Mouse (Mus musculus) liver, embryonic 16.5 days (tissue): ENCODE results near the gene Mrpl19. TPM values are rescaled to one million over a fixed set of nuclear protein-coding genes. Genes with fewer than 3 reads are reported as not detected.

Experiments
- ATAC-seq: fragments of 200-750 bp; cut with Nextera tagmentation; 2 replicates; pipeline ENCODE4 v1.8.0; 2017; ENCODE audit warnings: low read depth, mild to moderate bottlenecking, moderate number of reproducible peaks, moderate library complexity
- H3K27ac ChIP-seq: fragments of 300-500 bp; sonication (generic); 2 replicates; pipeline ENCODE4 v1.5.1; 2014; ENCODE audit warnings: mild to moderate bottlenecking, low read length
- H3K27me3 ChIP-seq: fragments of 300-500 bp; sonication (generic); 2 replicates; pipeline ENCODE4 v1.6.1; 2014; ENCODE audit warnings: low read depth, low read length, mixed read lengths; ENCODE audit not compliant: control insufficient read depth, insufficient read depth
- H3K36me3 ChIP-seq: fragments of 300-500 bp; sonication (generic); 2 replicates; pipeline ENCODE4 v1.6.1; 2014; ENCODE audit warnings: mild to moderate bottlenecking; ENCODE audit not compliant: control insufficient read depth, insufficient read depth
- H3K4me1 ChIP-seq: fragments of 300-500 bp; sonication (generic); 2 replicates; pipeline ENCODE4 v1.6.1; 2014; ENCODE audit warnings: low read depth, low read length, mixed read lengths; ENCODE audit not compliant: control insufficient read depth
- H3K4me2 ChIP-seq: fragments of 300-500 bp; sonication (generic); 2 replicates; pipeline ENCODE4 v1.6.1; 2014; ENCODE audit warnings: low read depth, low read length, mixed read lengths
- H3K4me3 ChIP-seq: fragments of 300-500 bp; sonication (generic); 2 replicates; pipeline ENCODE4 v1.5.1; 2014; ENCODE audit warnings: low read depth, mild to moderate bottlenecking, low read length
- H3K9ac ChIP-seq: fragments of 300-500 bp; sonication (generic); 2 replicates; pipeline ENCODE4 v1.6.1; 2014; ENCODE audit warnings: low read depth, low read length
- H3K9me3 ChIP-seq: fragments of 300-500 bp; sonication (generic); replicated peaks from 2 replicates; pipeline ENCODE4 v1.6.1; 2016; ENCODE audit warnings: low read length; ENCODE audit not compliant: control insufficient read depth
- WGBS: fragments of 180-500 bp; shearing (Covaris S2); extraction: QIAGEN DNeasy Blood & Tissue Kit; methylation state at CpG from one replicate; pipeline ENCODE4 v1.1.7; 2014; ENCODE audit not compliant: insufficient replicate concordance; 5-methylcytosine and 5-hydroxymethylcytosine counted together
- polyA plus RNA-seq: library from polyadenylated mRNA; unstranded; fragments of >200 nt; fragmentation: Nextera tagmentation; extraction: Ambion mirVana; gene quantifications from 2 replicates; pipeline ENCODE4 v1.2.1, GENCODE M21; 2015

The Mrpl19 gene
- polyA plus RNA-seq, 1 experiment from 2014 or later, result 15.5 TPM

DNA sequence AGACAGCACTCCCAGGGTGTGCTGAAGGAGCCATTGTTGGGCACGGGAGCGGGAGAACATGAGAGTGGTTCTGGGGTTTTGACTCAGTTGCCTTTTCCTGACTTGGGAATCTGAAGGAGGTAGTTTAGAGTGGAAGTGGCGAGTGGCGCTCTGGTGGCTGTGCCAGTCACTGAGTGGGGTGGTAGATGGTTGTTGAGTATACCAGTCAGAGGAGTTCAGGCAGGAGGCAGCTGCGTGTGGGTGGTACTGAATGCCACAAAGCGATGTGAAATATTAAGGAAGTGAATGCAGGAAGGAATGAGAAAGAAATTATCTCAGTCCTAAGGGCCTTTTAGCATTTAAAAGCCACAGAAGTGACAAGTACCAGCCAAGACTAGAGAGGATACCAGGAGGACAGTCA lies 18.9 kb downstream of the Mrpl19 start:
- 82% methylated on average over 6 of the region's 6 CpGs for WGBS
- no peaks in the 10 kb centered on the region for H3K9me3 ChIP-seq

DNA sequence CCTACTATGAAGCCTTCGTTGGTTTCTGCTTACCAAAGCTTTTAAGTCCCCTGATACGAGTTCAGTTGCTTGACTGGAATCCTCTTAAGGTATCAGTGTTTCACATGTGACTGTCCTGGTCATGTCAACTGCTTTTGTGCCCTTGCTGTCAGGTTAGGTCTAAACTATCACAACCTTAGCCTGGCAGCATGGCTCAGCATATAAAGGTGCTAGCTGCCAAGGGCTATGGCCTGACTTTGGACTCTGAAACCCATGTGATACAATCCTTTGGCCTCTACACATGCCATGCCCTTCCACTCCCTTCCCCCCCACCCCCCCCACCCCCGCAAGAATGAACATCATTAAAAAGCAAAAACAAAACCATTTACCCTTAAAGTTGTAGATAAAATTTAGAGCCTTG lies 21.3 kb downstream of the Mrpl19 start:
- Histone ChIP-seq H3K4me1 (no peaks in the 10 kb centered on the region), H3K36me3 (peaks cover 25% of the 10 kb centered on the region), H3K4me2 (no peak overlapping the region), H3K27ac (no peak overlapping the region), H3K9ac (no peak overlapping the region), H3K4me3 (no peak overlapping the region), H3K27me3 (no peaks in the 10 kb centered on the region), H3K9me3 (no peaks in the 10 kb centered on the region)
- WGBS, result 73% methylated on average over 3 of the region's 3 CpGs
- no peak for ATAC-seq

More for the DNA sequence above, 18.9 kb downstream of the Mrpl19 start:
- ATAC-seq, result no peak
- Histone ChIP-seq H3K36me3 (peaks cover 21% of the 10 kb centered on the region), H3K4me2 (no peak overlapping the region), H3K4me3 (no peak overlapping the region), H3K4me1 (no peaks in the 10 kb centered on the region), H3K27me3 (no peaks in the 10 kb centered on the region), H3K9ac (no peak overlapping the region), H3K27ac (no peak overlapping the region)

DNA sequence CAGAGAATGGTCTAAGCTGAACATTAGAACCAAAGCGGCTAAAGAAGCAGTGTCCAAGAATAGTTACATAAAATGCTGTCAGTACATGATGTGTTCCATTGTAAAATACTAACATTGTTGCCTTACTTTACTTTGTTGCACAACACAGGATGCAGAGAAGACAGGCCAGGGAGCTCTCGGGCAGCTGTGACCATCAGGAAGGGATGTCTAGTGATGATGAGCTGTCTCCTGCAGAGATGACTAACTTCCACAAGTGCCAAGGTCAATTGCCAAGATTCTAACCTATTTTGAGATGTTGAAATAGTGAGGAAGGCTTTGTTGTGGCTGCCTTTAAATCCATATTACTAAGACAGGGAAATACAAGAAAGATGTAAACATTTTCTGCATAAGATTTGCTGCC lies 22.5 kb downstream of the Mrpl19 start:
- no peak overlapping the region for H3K27ac ChIP-seq
- no peak for ATAC-seq
- no peak overlapping the region for H3K4me3 ChIP-seq
- H3K36me3 ChIP-seq, result peaks cover 20% of the 10 kb centered on the region
- WGBS, result 66% methylated on average over 2 of the region's 2 CpGs
- no peaks in the 10 kb centered on the region for H3K27me3 ChIP-seq
- H3K9me3 ChIP-seq, result no peaks in the 10 kb centered on the region
- H3K4me1 ChIP-seq, result no peaks in the 10 kb centered on the region
- no peak overlapping the region for H3K4me2 ChIP-seq
- H3K9ac ChIP-seq, result no peak overlapping the region

DNA sequence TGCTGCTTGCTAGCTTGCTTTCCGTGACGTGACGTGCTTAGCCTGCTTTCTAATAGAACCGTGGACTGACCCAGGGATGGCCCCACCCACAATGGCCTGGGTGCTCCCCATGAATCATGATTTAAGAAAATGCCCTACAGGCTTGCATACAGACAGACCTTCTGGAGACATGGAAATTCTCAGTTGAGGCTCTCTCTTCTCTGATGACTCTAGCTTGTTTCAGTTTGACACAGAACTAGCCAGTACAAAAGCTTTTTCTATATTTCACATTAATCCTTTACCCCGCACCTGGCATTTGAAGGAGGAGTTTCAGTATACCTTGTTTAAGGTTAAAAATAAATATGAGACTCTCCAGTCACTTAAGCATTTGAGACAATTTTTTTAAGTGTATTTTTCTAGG lies 24.0 kb downstream of the Mrpl19 start:
- Histone ChIP-seq H3K4me2 (no peak overlapping the region), H3K27me3 (no peaks in the 10 kb centered on the region), H3K36me3 (peaks cover 20% of the 10 kb centered on the region), H3K9me3 (no peaks in the 10 kb centered on the region), H3K9ac (no peak overlapping the region), H3K4me3 (no peak overlapping the region), H3K27ac (no peak overlapping the region), H3K4me1 (no peaks in the 10 kb centered on the region)
- WGBS, result 80% methylated on average over 5 of the region's 5 CpGs
- no peak for ATAC-seq

DNA sequence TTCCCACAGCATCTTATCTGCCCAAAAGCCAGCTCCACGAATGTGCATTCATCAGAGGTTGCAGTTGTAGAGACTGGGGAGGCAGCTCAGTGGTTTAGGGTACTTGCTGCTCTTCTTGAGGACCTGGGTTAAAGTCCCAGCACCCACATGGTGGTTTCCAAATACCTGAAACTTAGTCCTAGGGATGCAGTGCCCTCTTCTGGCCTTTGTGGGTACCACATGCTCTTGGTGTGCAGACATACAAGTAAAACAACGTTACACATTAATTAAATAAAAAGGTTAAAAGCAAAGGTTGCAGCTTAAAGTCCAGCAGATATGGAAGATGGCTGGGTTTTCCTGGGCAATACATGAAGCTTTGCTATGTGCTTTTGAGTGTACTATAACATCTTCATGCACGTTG lies 32.5 kb downstream of the Mrpl19 start:
- WGBS, result 74% methylated on average over 3 of the region's 3 CpGs
- peaks cover 42% of the 10 kb centered on the region for H3K36me3 ChIP-seq

DNA sequence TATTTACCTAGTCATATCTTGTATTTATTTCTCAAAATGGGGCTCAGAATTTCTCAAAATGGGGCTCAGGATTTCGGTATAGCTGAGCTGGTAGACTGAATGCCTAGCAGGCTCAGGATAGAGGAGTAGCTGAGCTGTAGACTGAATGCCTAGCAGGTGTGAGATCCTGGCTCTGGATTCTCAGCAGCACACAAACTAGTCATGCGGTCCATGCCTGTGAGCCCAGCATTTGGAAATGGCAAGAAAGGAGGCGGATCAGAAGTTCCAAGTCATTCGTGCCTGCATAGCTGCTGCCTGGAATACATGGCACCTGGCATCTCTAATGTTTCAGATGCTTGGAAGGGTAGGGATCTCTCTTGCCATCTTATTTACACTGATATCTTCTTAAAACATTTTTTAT lies 36.4 kb downstream of the Mrpl19 start:
- H3K27ac ChIP-seq, result no peak overlapping the region
- no peak overlapping the region for H3K4me2 ChIP-seq
- no peak overlapping the region for H3K9ac ChIP-seq
- ATAC-seq, result no peak
- 0 out of 2 replicates have a peak, but pooled peaks cover 2% of the 10 kb centered on the region for H3K4me1 ChIP-seq
- H3K4me3 ChIP-seq, result no peak overlapping the region
- peaks cover 39% of the 10 kb centered on the region for H3K36me3 ChIP-seq
- no peaks in the 10 kb centered on the region for H3K9me3 ChIP-seq
- no peaks in the 10 kb centered on the region for H3K27me3 ChIP-seq
- 83% methylated on average over 4 of the region's 4 CpGs for WGBS

More for the DNA sequence above, 32.5 kb downstream of the Mrpl19 start:
- Histone ChIP-seq H3K4me3 (no peak overlapping the region), H3K9ac (no peak overlapping the region), H3K27ac (no peak overlapping the region), H3K4me2 (no peak overlapping the region), H3K9me3 (no peaks in the 10 kb centered on the region), H3K4me1 (no peaks in the 10 kb centered on the region), H3K27me3 (no peaks in the 10 kb centered on the region)
- ATAC-seq, result no peak

DNA sequence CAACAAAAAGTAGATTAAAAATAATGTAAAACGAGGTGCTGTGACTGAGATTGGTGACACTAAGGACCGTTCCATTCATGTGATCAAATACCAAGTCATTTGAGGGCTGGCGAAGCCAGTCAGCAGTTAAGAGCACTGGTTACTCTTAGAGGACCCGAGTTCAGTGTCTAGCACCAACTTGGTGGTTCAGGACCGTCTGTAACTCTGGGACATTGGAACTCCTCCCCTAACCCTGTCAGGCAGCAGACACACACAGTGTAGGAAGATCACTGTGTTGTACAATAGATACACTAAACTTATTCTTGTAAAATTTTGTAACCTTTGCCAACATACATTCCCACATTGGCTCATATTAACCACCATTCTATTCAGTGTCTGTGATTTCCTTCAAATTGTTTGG lies 41.5 kb downstream of the Mrpl19 start:
- H3K9ac ChIP-seq, result peak overlapping the region; percentile 87
- no peaks in the 10 kb centered on the region for H3K27me3 ChIP-seq
- H3K9me3 ChIP-seq, result no peaks in the 10 kb centered on the region
- 9% methylated on average over 5 of the region's 5 CpGs for WGBS
- H3K27ac ChIP-seq, result no peak overlapping the region
- peak overlapping the region; percentile 77 for H3K4me2 ChIP-seq
- peak overlapping the region; percentile 85 for H3K4me3 ChIP-seq
- H3K4me1 ChIP-seq, result peaks cover 2% of the 10 kb centered on the region
- 0 out of 2 replicates have a peak, but pooled peaks have one; percentile 38 for ATAC-seq
- H3K36me3 ChIP-seq, result peaks cover 8% of the 10 kb centered on the region

DNA sequence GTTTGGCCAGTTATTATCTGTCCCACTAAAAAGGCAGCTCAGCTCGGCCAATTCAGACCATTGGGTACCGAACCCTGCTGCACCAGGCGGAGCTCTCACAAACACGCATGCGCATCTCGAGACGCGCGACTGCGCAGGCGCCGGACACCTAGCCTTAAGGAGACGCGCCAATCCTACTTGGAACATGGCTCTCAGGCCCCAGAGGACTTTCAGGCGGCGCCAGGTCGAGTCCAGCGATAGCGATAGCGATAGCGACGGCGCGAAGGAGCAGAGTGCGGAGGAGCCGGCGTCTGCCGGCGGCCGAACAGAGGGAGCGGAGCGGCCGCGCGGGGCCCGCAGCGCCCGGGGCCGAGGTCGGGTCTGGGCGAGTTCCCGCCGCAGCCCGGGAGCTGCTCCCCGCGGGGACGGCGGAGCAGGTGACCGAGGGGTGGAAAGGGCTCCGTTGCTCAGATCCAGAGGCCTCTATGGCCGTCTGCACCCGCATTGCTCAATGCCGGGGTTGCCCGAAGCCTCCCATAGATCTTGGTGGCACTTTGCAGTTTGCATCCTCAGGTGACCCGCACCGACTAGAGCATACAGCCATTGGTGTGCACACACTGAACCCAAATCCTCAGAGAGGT lies 42.1 kb downstream of the Mrpl19 start, which contains the start of gene Gcfc2:
Gcfc2 (plus strand) TSS at position 147 of the 620 bp plus-strand sequence.
- H3K4me3 ChIP-seq, result peak within 1 kb of the TSS; percentile 85
- H3K4me1 ChIP-seq, result peaks cover 2% of the 10 kb centered on the region
- WGBS, result under 1% methylated on average over 56 of the region's 56 CpGs
- H3K9me3 ChIP-seq, result no peaks in the 10 kb centered on the region
- peaks cover 8% of the 10 kb centered on the region for H3K36me3 ChIP-seq
- peak within 1 kb of the TSS; percentile 67 for H3K27ac ChIP-seq
- H3K27me3 ChIP-seq, result no peaks in the 10 kb centered on the region
- H3K4me2 ChIP-seq, result peak within 1 kb of the TSS; percentile 77
- ATAC-seq, result peak; percentile 90
- H3K9ac ChIP-seq, result peak within 1 kb of the TSS; percentile 87

DNA sequence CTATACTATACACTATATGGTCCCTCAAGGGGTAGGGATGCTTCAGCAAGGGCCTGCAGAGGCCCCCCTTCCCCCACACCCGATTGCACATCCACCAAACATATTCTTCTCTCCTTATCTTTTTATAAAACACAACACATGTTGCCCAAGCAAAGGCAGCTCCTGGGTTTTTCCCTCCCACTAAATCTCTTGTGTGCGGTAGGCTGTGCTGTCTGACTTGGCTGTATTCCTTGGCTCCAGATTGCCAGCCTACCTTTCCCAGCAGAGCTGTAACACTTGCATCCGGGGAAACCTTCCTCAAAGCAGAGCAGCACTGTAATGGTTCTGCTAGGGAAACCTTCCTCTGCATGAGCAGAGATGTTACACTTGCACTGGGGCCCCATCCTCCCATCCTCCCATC lies 53.6 kb downstream of the Mrpl19 start:
- ATAC-seq, result no peak
- Histone ChIP-seq H3K9me3 (no peaks in the 10 kb centered on the region), H3K4me2 (no peak overlapping the region), H3K4me1 (no peaks in the 10 kb centered on the region), H3K36me3 (no peaks in the 10 kb centered on the region), H3K4me3 (no peak overlapping the region), H3K27me3 (no peaks in the 10 kb centered on the region), H3K27ac (no peak overlapping the region), H3K9ac (no peak overlapping the region)
- WGBS, result 52% methylated on average over 3 of the region's 3 CpGs
